Mouse (Mus musculus) urinary bladder, adult 2 months (tissue): ENCODE measurements around the gene Acrbp. TPM values are rescaled to one million over a fixed set of nuclear protein-coding genes. Genes with fewer than 3 reads are reported as not detected.

Experiments
- DNase-seq: peaks from one replicate; pipeline ENCODE4 v3.0.0; 2022; ENCODE audit warnings: low spot score
- polyA plus RNA-seq: library from polyadenylated mRNA; depleted of rRNA; stranded (reverse); fragments of >200 nt; gene quantifications from 2 replicates; pipeline ENCODE4 v1.2.3, GENCODE M21; 2012; rRNA removed

Acrbp gene
- polyA plus RNA-seq, 1 experiment, result 23.5 TPM

DNA sequence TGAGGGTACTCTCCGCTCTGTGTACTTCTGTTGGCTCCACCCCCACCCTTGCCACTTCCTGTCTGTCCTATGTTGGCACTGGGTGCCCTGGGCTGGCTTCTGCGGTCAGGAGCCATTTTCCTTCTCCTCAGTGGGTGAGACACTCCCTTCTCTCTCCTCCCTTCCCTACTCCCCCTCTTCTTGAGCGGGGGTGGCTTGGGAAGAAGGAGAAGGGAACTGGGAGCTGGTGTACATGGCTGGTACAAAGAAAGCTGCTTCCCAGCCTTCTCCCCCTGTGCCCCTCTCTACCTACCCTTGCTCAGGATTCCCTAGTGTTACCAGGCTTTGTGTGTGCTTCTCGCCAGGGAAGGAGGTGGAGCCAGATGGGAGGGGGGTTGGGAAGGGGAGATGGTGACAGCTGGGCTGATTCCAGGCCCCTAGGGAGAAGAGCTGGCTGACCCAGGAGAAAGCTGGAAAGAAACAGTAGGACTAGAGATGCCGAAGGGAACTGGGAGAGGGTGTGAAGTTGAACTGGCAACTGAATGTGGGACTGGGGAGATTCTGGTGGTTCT, 50.0 kb downstream of the Acrbp start:
- DNase-seq, result no peak

GRCm38 (mm10) chr6:125101444-125101843, 52.0 kb downstream of the Acrbp start:
- DNase-seq, result no peak

DNA sequence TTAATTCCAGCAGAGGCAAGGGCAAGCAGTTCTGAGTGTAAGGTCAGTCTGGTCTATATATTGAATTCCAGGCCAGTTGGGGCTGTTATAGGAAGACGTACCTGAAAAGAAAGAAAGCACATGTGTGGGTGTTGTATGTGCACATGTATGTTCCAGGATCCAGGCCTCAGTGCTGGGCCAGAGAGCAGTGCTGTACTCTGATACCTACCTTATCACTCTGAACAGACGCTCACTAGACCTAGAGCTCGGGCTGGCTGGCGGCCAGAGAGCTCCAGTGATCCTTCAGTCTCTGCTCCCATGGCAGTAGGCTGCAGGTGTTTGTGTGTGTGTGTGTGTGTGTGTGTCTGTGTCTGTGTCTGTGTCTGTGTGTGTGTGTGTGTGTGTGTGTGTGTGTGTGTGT, 54.7 kb downstream of the Acrbp start:
- no peak for DNase-seq

- DNase-seq, result no peak
Observed at GRCm38 (mm10) chr6:125107705-125108104, 58.2 kb downstream of the Acrbp start.

DNA sequence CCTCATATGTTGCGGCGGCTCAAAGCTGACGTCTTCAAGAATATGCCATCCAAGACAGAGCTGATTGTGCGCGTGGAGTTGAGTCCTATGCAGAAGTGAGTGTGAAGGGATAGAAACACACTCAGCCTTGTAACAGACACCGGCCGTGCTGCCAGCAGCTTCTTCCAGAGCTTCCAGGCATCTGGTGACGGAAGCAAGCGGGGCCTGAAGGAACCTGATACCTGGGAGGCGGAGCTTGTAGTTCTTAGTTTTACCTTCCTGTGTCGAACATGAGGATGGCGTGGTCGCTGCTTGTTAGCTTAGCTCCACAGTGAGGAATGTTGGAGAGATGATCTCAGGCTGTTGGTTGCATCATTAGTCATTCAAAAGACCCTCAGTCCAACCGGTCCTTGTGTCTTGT, 59.9 kb downstream of the Acrbp start:
- no peak for DNase-seq

GRCm38 (mm10) chr6:125110927-125111326, 61.4 kb downstream of the Acrbp start:
- DNase-seq, result no peak

DNA sequence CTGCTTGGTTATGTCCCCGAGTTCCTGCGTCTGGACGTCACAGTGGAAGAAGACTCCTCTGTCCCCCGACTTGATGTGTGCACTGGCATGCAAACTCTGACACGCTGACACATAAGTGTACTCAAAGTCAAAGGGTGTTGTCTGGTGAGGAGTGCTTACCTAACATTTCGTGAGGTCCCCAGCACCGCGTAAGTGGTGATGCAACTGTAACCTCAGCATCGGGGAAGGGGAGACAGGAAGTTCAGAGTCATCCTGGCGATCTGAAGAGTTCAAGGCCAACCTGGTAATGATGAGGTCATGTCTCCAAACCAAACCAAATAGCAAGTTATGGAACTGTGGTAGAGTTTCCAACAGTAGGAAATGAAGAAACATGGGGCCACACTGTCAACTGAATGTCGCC, 63.1 kb downstream of the Acrbp start:
- no peak for DNase-seq

Other genes starting within 250 kb of the Acrbp start
- gene Spsb2, start 241.0 kb upstream of the Acrbp start, polyA plus RNA-seq, result 22.3 and 24.4 TPM in 2 replicates
- gene Tpi1, start 235.4 kb upstream of the Acrbp start, polyA plus RNA-seq, result 322 and 324 TPM in 2 replicates
- gene Usp5, start 220.2 kb upstream of the Acrbp start, polyA plus RNA-seq, result 68.8 and 73.6 TPM in 2 replicates
- gene Cdca3, start 220.1 kb upstream of the Acrbp start, polyA plus RNA-seq, result 5.0 and 5.5 TPM in 2 replicates
- 0.21 and 0.32 TPM in 2 replicates for gene Gnb3, start 209.4 kb upstream of the Acrbp start, polyA plus RNA-seq
- gene P3h3, start 191.9 kb upstream of the Acrbp start, polyA plus RNA-seq, result 74.5 and 82.9 TPM in 2 replicates
- gene Gpr162, start 185.7 kb upstream of the Acrbp start, polyA plus RNA-seq, result 0.94 and 0.99 TPM in 2 replicates
- gene Cd4, start 161.5 kb upstream of the Acrbp start, polyA plus RNA-seq, result 1.3 and 2.1 TPM in 2 replicates
- 1.3 and 1.9 TPM in 2 replicates for gene Lag3, start 138.0 kb upstream of the Acrbp start, polyA plus RNA-seq
- gene Ptms, start 129.6 kb upstream of the Acrbp start, polyA plus RNA-seq, result 807 and 1,011 TPM in 2 replicates
- gene Mlf2, start 118.3 kb upstream of the Acrbp start, polyA plus RNA-seq, result 273 and 291 TPM in 2 replicates
- 162 and 183 TPM in 2 replicates for gene Cops7a, start 84.2 kb upstream of the Acrbp start, polyA plus RNA-seq
- 19.3 and 24.4 TPM in 2 replicates for gene Pianp, start 53.0 kb upstream of the Acrbp start, polyA plus RNA-seq
- 42.8 and 43.1 TPM in 2 replicates for gene Zfp384, start 40.5 kb upstream of the Acrbp start, polyA plus RNA-seq
- 88.6 and 113 TPM in 2 replicates for gene Ing4, start 9.9 kb upstream of the Acrbp start, polyA plus RNA-seq
- 2.9 and 4.2 TPM in 2 replicates for gene Lpar5, start 18.2 kb downstream of the Acrbp start, polyA plus RNA-seq
- 43.1 and 78.9 TPM in 2 replicates for gene Chd4, start 46.3 kb downstream of the Acrbp start, polyA plus RNA-seq
- 23.1 TPM in 2 replicates for gene Nop2, start 82.2 kb downstream of the Acrbp start, polyA plus RNA-seq
- 28.6 and 29.0 TPM in 2 replicates for gene Iffo1, start 95.6 kb downstream of the Acrbp start, polyA plus RNA-seq
- 2,278 and 2,316 TPM in 2 replicates for gene Gapdh, start 116.8 kb downstream of the Acrbp start, polyA plus RNA-seq
- 17.3 and 24.3 TPM in 2 replicates for gene Ncapd2, start 142.0 kb downstream of the Acrbp start, polyA plus RNA-seq
- gene Mrpl51, start 142.1 kb downstream of the Acrbp start, polyA plus RNA-seq, result 69.8 and 72.9 TPM in 2 replicates
- gene Vamp1, start 165.9 kb downstream of the Acrbp start, polyA plus RNA-seq, result 29.0 and 37.2 TPM in 2 replicates
- 16.6 and 19.7 TPM in 2 replicates for gene Tapbpl, start 182.2 kb downstream of the Acrbp start, polyA plus RNA-seq
- gene Cd27, start 187.3 kb downstream of the Acrbp start, polyA plus RNA-seq, result 0.59 and 0.83 TPM in 2 replicates
- gene Tuba3a, start 236.4 kb downstream of the Acrbp start, polyA plus RNA-seq, result 0.04 TPM in 1 of 2 replicates, not detected in the other